Mouse (Mus musculus): ENCODE results near the gene Fam20b. TPM values are rescaled to one million over a fixed set of nuclear protein-coding genes. Genes with fewer than 3 reads are reported as not detected.
"Not testable (repeated sequence)": the region's sequence is repeated elsewhere in the genome, so short reads cannot be mapped to it uniquely, and the experiment has no call there.

Fam20b gene
- polyA plus RNA-seq, 1 experiment from 2014 or later: 16.6 TPM

- Histone ChIP-seq H3K4me3 (peak within 1 kb of the TSS; percentile 67), H3K36me3 (peaks cover under 1% of the 10 kb centered on the region; the same call in 1 of the 2 replicates), H3K9me3 (replicated peaks) (no peaks in the 10 kb centered on the region), H3K27me3 (ENCODE audit: low read depth, poor library complexity, severe bottlenecking) (peaks cover 22% of the 10 kb centered on the region), H3K4me1 (peaks cover 27% of the 10 kb centered on the region), H3K27ac (replicated peaks) (peak within 1 kb of the TSS; percentile 72)
- 8% methylated on average over 37 of the region's 37 CpGs for WGBS
- peak; percentile 76 for DNase-seq (ENCODE audit: low spot score)
These were observed 44.5 kb downstream of the Fam20b start, which contains the start of gene Tor3a for GRCm38 (mm10) chr1:156674195-156675000. Gene Tor3a, minus strand, starts transcription at chr1:156674356.

GRCm38 (mm10) chr1:156673476-156674194 lies 45.3 kb downstream of the Fam20b start:
- Histone ChIP-seq H3K27ac (replicated peaks) (peak overlapping the region; percentile 72), H3K9me3 (replicated peaks) (no peaks in the 10 kb centered on the region), H3K4me3 (peak overlapping the region; percentile 67), H3K36me3 (no peaks in the 10 kb centered on the region), H3K4me1 (peaks cover 35% of the 10 kb centered on the region), H3K27me3 (ENCODE audit: low read depth, poor library complexity, severe bottlenecking) (peaks cover 29% of the 10 kb centered on the region)
- WGBS: under 1% methylated on average over 29 of the region's 29 CpGs
- DNase-seq (ENCODE audit: low spot score): peak; percentile 58

- H3K27me3 ChIP-seq (ENCODE audit: low read depth, poor library complexity, severe bottlenecking): peaks cover 29% of the 10 kb centered on the region
- peak; percentile 35 for DNase-seq (ENCODE audit: low spot score)
- H3K36me3 ChIP-seq: no peaks in the 10 kb centered on the region
- H3K9me3 ChIP-seq (replicated peaks): no peaks in the 10 kb centered on the region
- H3K4me3 ChIP-seq: peak overlapping the region; percentile 67
- 4% methylated on average over 14 of the region's 14 CpGs for WGBS
- peak overlapping the region; percentile 35; the same call in 1 of the 2 replicates for H3K27ac ChIP-seq (replicated peaks)
- peaks cover 38% of the 10 kb centered on the region for H3K4me1 ChIP-seq
These were observed 46.0 kb downstream of the Fam20b start for GRCm38 (mm10) chr1:156672720-156673475.

- Histone ChIP-seq H3K27me3 (ENCODE audit: low read depth, poor library complexity, severe bottlenecking) (peaks cover 33% of the 10 kb centered on the region), H3K9me3 (replicated peaks) (no peaks in the 10 kb centered on the region), H3K36me3 (no peaks in the 10 kb centered on the region), H3K27ac (replicated peaks) (no peak overlapping the region), H3K4me3 (no peak overlapping the region), H3K4me1 (peaks cover 38% of the 10 kb centered on the region)
- no peak for DNase-seq (ENCODE audit: low spot score)
- 91% methylated on average over 3 of the region's 3 CpGs for WGBS
These were observed 47.0 kb downstream of the Fam20b start for GRCm38 (mm10) chr1:156671921-156672320.

GRCm38 (mm10) chr1:156669208-156669983 lies 49.5 kb downstream of the Fam20b start:
- Histone ChIP-seq H3K4me3 (no peak overlapping the region), H3K27ac (replicated peaks) (no peak overlapping the region), H3K36me3 (no peaks in the 10 kb centered on the region), H3K27me3 (ENCODE audit: low read depth, poor library complexity, severe bottlenecking) (peaks cover 31% of the 10 kb centered on the region), H3K4me1 (peaks cover 38% of the 10 kb centered on the region), H3K9me3 (replicated peaks) (no peaks in the 10 kb centered on the region)
- no peak for DNase-seq (ENCODE audit: low spot score)
- WGBS: 40% methylated on average over 11 of the region's 11 CpGs

- no peaks in the 10 kb centered on the region for H3K36me3 ChIP-seq
- peaks cover 27% of the 10 kb centered on the region for H3K27me3 ChIP-seq (ENCODE audit: low read depth, poor library complexity, severe bottlenecking)
- no peak overlapping the region for H3K4me3 ChIP-seq
- no peak overlapping the region for H3K27ac ChIP-seq (replicated peaks)
- H3K4me1 ChIP-seq: peaks cover 30% of the 10 kb centered on the region
- 33% methylated on average over 5 of the region's 5 CpGs for WGBS
- H3K9me3 ChIP-seq (replicated peaks): no peaks in the 10 kb centered on the region
- DNase-seq (ENCODE audit: low spot score): no peak
These were observed 50.3 kb downstream of the Fam20b start for GRCm38 (mm10) chr1:156668602-156669001.

GRCm38 (mm10) chr1:156667141-156667926 lies 51.6 kb downstream of the Fam20b start:
- H3K27ac ChIP-seq (replicated peaks): no peak overlapping the region
- WGBS: 89% methylated on average over 23 of the region's 23 CpGs

GRCm38 (mm10) chr1:156665777-156666176 lies 53.1 kb downstream of the Fam20b start:
- no peak for DNase-seq (ENCODE audit: low spot score)
- 95% methylated on average over 8 of the region's 8 CpGs for WGBS

More at GRCm38 (mm10) chr1:156667141-156667926, 51.6 kb downstream of the Fam20b start:
- H3K36me3 ChIP-seq: no peaks in the 10 kb centered on the region
- H3K27me3 ChIP-seq (ENCODE audit: low read depth, poor library complexity, severe bottlenecking): peaks cover 17% of the 10 kb centered on the region; the same call in 1 of the 2 replicates
- H3K4me1 ChIP-seq: peaks cover 19% of the 10 kb centered on the region
- no peak overlapping the region for H3K4me3 ChIP-seq
- no peak for DNase-seq (ENCODE audit: low spot score)
- H3K9me3 ChIP-seq (replicated peaks): no peaks in the 10 kb centered on the region

GRCm38 (mm10) chr1:156660660-156661236 lies 58.1 kb downstream of the Fam20b start:
- not testable (repeated sequence) for H3K27me3 ChIP-seq (ENCODE audit: low read depth, poor library complexity, severe bottlenecking); H3K4me1 ChIP-seq; DNase-seq (ENCODE audit: low spot score); H3K9me3 ChIP-seq (replicated peaks); H3K4me3 ChIP-seq; H3K27ac ChIP-seq (replicated peaks)
- H3K36me3 ChIP-seq: peaks cover 11% of the 10 kb centered on the region; the same call in 1 of the 2 replicates
- 76% methylated on average over 21 of the region's 21 CpGs for WGBS

More at GRCm38 (mm10) chr1:156665777-156666176, 53.1 kb downstream of the Fam20b start:
- no peaks in the 10 kb centered on the region for H3K9me3 ChIP-seq (replicated peaks)
- peaks cover 19% of the 10 kb centered on the region for H3K4me1 ChIP-seq
- peaks cover 17% of the 10 kb centered on the region; the same call in 1 of the 2 replicates for H3K27me3 ChIP-seq (ENCODE audit: low read depth, poor library complexity, severe bottlenecking)
- H3K4me3 ChIP-seq: no peak overlapping the region
- peaks cover 6% of the 10 kb centered on the region; the same call in 1 of the 2 replicates for H3K36me3 ChIP-seq
- no peak overlapping the region for H3K27ac ChIP-seq (replicated peaks)

GRCm38 (mm10) chr1:156659906-156660659 lies 58.8 kb downstream of the Fam20b start:
- Histone ChIP-seq H3K9me3 (replicated peaks) (no peaks in the 10 kb centered on the region), H3K4me3 (no peak overlapping the region), H3K27me3 (ENCODE audit: low read depth, poor library complexity, severe bottlenecking) (no peaks in the 10 kb centered on the region), H3K4me1 (no peaks in the 10 kb centered on the region), H3K27ac (replicated peaks) (no peak overlapping the region), H3K36me3 (peaks cover 13% of the 10 kb centered on the region; the same call in 1 of the 2 replicates)
- 87% methylated on average over 13 of the region's 13 CpGs for WGBS
- no peak for DNase-seq (ENCODE audit: low spot score)

Data from midbrain, embryonic 10.5 days (tissue).